Mouse (Mus musculus): ENCODE measurements around the gene Wbp2.

Gene Wbp2

DNA sequence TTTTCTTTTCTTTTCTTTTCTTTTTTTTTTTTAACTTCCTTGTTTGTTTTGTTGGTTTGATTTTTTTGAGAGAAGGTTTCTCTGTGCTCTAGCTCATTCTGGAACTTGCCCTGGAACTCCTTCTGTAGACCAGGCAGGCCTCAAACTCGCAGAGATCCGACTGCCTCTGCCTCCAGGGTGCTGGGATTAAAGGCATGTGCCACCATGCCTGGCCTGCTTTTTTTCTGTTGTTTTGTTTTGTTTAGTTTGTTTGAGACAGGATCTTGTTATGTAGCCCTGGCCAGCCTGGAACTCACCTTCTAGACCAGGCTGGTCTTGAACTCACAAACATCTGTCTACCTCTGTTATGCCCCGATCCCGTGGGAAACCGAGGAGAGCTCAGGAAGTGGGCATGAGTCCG, 2.8 kb upstream of the Wbp2 start:
- ATAC-seq (ENCODE audit: low TSS enrichment): no peak

GRCm38 (mm10) chr11:116088741-116089394, 2.1 kb upstream of the Wbp2 start:
- no peak for ATAC-seq (ENCODE audit: low TSS enrichment)

DNA sequence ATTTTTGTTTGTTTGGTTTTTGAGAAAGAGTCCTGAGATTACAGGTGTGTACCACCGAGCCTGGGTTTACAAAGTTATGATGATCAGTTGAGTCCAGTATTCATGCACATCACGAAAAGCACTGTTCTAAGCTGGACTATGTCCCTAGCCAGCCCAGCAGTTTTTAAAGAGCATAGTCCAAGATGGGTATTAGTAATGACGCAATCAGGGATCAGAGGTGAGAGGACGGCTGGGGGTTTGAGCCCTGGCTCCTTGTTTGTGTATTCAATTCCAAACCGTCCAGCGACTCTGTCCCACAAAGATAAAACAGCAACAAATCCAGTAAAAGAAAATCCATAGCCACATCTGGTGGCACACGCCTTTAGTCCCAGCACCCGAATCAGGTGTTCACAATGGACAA, 1.4 kb upstream of the Wbp2 start:
- ATAC-seq (ENCODE audit: low TSS enrichment): no peak

- ATAC-seq (ENCODE audit: low TSS enrichment): peak; percentile 67
These were observed 667 bp upstream of the Wbp2 start for GRCm38 (mm10) chr11:116087194-116088130.

DNA sequence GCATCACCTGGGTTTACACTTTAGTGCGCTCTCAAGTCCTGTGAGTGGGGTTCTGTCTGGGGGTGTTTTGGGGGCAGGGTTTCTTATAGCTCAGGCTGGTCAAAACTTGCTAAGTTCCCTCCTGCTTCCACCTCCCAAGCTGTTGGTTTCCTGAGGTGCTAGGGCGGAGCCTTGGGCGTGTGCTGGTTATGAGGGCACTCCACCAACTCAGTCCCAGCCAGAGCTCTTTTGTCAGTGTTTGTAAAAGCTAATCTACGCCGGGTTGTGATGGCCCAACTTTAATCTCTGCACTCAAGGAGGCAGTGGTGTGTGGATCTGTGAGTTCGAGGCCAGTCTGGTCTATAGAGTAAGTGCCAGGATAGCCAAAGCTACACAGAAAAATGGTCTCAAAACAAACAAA, 2.6 kb downstream of the Wbp2 start:
- ATAC-seq (ENCODE audit: low TSS enrichment): no peak

- no peak for ATAC-seq (ENCODE audit: low TSS enrichment)
These were observed 3.6 kb downstream of the Wbp2 start for GRCm38 (mm10) chr11:116083096-116083672.

GRCm38 (mm10) chr11:116081081-116081480, 5.7 kb downstream of the Wbp2 start:
- ATAC-seq (ENCODE audit: low TSS enrichment): no peak

DNA sequence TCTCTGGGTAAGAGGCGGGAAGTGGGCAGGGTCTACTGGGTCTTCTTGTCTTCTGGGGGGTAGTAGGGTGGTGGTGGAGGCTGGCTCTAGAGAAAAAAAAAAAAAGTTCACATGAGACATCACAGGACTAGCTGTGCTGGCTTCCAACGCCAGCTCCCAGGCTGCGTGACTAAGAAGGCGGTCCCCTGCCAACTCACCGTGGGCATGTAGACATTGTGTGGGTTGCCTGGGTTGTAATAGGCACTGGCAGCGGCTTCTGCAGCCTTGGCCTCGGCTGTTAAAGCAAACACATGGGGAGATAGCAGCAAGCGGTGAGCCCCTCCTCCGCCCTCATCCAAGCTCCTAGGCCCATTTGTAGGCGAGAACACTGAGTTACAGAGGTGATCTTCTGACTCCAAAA, 7.3 kb downstream of the Wbp2 start:
- ATAC-seq (ENCODE audit: low TSS enrichment): peak; percentile 78

DNA sequence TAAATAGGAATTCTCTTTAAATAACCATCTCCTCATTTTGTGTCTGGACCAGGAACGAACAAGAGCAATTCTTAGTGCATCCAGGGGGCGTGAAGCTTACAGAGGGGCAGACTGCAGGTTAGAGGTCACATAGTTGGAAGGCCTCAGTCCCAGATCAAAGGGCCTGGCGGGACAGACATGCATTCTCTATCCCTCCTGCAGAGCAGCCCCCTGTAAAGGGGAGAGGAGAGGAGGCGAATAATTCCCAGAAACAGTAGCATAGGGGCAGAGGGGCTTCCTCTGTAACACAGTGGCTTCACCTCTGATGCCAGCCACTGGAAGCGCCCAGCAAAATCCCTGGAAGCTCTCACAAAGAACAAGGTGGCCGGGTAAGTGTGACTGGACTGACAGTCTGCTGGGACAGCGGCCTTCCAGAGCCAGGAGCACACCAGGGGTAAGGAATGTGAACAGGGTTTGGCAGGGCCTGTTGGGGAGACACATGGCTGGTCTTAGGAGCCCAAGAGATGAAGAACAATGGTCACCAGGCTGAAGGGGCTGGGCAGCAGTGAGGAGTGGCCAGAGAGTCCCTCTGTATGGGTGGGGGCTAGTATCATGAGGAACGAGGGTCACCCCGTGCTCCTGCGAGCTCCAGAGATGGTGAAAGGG, 8.0 kb downstream of the Wbp2 start:
- ATAC-seq (ENCODE audit: low TSS enrichment): no peak

- peak; percentile 0; the same call in 1 of the 2 replicates for ATAC-seq (ENCODE audit: low TSS enrichment)
These were observed 8.6 kb downstream of the Wbp2 start for GRCm38 (mm10) chr11:116078221-116078620.

DNA sequence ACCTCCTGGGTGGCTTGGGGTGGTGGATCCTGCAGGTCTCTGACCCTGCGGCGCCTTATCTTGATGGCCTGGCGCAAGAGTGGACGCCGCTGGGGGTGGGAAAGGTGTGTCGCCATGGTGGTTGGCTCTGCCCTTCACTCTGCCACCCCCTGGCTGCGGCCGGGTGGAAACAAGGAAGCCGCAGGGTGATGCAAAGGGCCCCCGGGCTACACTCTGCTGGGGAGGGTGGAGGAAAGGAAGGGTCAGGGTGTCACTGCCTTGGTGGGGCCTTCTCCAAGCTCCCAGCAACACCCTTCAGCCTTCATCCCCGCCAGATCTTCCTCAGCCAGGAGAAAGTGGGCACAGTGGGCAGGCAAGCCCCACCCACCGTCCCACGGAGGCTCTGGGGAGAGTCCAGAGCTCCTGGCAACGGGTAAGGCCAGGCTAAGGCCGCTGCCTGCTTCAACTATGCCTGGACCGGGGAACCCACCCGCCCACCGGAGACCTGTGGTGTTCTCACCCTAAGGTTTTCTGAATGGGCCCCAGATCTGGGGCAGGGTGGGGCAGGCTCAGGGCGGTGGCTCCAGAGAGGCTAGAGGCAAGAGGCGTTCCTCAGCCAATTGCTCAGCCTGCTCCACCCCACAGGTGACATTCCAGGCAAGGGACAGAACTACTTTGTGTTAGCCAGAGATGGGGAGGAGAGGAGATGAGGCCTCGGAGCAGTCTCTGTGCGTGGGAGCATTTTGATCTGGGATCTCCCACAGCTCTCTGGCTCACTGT, 9.2 kb downstream of the Wbp2 start, which contains the start of gene Unc13d:
Gene Unc13d, minus strand, starts transcription at position 516 of the 759 bp plus-strand sequence.
- peak; percentile 39; the same call in 1 of the 2 replicates for ATAC-seq (ENCODE audit: low TSS enrichment)

DNA sequence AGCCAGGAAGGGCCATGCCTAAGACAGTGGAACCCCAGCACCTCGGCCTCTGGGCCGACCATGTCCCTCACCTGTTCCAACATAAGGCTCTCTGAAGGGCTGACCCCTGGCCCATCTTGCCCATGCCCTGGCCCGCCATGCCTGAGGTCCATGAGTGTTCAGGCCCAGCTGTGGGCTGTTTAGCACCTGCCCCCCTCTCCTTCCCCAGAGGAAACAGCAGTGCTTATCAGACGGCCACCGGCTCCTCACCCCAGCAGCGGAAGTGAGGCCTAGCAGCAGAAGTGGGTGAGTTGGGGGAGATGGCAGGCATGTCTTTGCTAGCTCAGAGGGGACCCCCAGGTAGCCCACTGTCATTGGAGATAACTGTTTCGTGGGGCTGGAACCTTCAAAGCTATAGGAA, 10.0 kb downstream of the Wbp2 start:
- ATAC-seq (ENCODE audit: low TSS enrichment): no peak

DNA sequence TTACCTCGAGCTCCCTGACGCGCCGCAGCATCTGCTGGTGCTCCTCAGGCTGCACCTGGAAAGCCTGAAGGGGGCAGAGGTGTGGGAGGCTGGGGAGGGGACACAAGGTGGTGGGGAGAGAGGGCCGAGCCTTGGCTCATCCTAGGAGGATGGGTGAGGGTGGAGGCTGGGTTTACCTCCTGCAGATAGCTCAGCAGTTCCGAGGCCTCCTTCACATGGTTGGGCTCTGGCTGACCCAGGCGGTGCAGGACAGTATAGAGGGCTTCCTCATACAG, 10.6 kb downstream of the Wbp2 start:
- ATAC-seq (ENCODE audit: low TSS enrichment): no peak

GRCm38 (mm10) chr11:116075539-116076265, 11.1 kb downstream of the Wbp2 start:
- ATAC-seq (ENCODE audit: low TSS enrichment): no peak

GRCm38 (mm10) chr11:116074436-116074991, 12.3 kb downstream of the Wbp2 start:
- ATAC-seq (ENCODE audit: low TSS enrichment): no peak

GRCm38 (mm10) chr11:116072608-116073007, 14.2 kb downstream of the Wbp2 start:
- no peak for ATAC-seq (ENCODE audit: low TSS enrichment)

DNA sequence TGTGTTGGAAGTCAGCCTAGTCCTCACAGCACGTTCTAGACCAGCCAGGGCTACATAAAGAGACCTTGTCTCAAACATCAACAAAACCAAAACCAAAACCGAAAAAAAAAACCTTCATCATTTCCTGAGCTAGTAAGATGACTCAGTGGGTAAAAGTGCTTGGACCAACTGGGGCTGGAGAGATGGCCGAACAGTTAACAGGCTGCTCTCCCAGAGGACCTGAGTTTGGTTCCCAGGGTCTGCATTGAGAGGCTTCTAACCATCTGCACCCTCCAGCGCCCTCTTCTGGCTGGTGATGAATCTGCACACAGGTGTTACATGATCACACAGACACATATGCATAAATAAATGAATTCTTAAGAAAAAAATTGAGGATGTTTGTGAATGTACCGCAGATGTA, 15.3 kb downstream of the Wbp2 start:
- no peak for ATAC-seq (ENCODE audit: low TSS enrichment)

- ATAC-seq (ENCODE audit: low TSS enrichment): no peak
These were observed 21.4 kb downstream of the Wbp2 start for GRCm38 (mm10) chr11:116065345-116065744.

DNA sequence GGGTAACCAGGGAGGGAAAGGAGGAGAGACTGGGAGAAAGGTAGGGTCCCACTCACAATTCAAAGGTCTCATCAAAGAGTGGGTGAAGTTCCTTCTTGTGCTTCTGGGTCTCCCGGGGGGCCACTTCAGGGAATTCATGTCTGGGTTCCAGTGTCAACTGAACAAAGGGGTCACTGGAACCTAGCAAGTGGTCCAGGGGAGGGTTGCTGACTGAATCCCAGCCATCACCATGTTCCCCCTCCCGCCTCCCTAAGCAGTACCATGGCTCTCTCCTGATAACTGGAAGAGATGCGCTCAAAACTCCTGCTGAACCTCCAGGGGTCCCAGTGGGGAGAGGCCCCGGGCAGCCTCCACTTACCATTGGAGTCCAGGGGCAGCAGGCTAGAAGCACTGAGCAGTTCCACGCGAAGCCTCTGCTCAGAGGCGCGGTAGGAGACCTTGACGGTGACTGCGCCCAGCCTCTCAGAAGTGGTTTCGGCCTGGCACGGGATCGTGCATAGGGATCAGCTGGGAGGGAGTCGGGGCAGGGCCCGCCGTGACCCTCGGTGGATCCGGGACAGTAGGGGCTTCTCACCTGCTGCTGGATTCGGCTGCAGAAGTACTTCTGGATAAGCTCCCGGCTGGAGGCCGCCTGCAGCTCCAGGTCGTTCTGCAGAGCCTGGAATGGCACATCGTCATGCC, 22.5 kb downstream of the Wbp2 start:
- ATAC-seq (ENCODE audit: low TSS enrichment): no peak

GRCm38 (mm10) chr11:116063562-116063961, 23.2 kb downstream of the Wbp2 start:
- ATAC-seq (ENCODE audit: low TSS enrichment): no peak

Measured in frontal cortex, adult (tissue).